ENCODE assay signal across 13 mouse cellular contexts in the genomic region with DNA sequence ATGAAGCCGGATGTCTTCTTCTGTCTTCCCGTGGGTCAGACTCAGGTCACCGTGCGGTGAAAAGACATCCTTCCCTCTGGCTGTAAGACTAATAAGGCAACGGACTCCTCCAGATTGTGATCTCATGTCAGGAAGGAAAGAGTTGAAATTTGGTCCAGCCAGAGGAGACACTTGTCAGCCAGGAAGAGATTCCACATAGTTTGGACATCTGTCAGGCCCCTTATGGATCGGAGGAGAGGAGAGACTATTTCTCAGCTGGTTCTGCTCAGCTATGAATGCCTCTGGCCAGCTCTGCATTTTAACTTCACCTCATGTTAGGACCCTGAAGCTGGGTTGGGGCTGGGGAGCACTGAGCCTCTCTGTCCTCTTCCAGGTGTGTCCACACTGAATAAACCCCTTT. TPM values are rescaled to one million over a fixed set of nuclear protein-coding genes. Genes with fewer than 3 reads are reported as not detected.
DNase-seq lines count a peak whose midpoint lies in the region; ATAC-seq and TF ChIP-seq lines count a peak whose summit lies in the region.
"Had no signal": no experiment of that assay in that cellular context is flagged by ENCODE, and none has a peak within 500 bp of the region (broad histone marks: within the 10 kb centered on the region; RNA-seq: fewer than 3 reads in every experiment).

No protein-coding gene starts in this region.

- no peaks in the 10 kb centered on the region for H3K27me3 ChIP-seq in embryonic facial prominence, embryonic 14.5 days (replicated peaks; ENCODE audit: control insufficient read depth, insufficient read depth, low read length)
- no peaks in the 10 kb centered on the region for H3K27me3 ChIP-seq in heart, postnatal 0 days (ENCODE audit: control insufficient read depth, insufficient read depth, low read length)

- TF ChIP-seq EP300 in heart, postnatal 0 days (IDR thresholded peaks at IDR 0.05; ENCODE audit: low read depth) = no peak

- H3K36me3 ChIP-seq in embryonic facial prominence, embryonic 14.5 days (ENCODE audit: control insufficient read depth, insufficient read depth, low read length) = no peaks in the 10 kb centered on the region
- H3K36me3 ChIP-seq in heart, postnatal 0 days (replicated peaks; ENCODE audit: control insufficient read depth, insufficient read depth, low read length) = peaks cover 28% of the 10 kb centered on the region
- H3K36me3 ChIP-seq: G1E had no signal

- WGBS in embryonic facial prominence, embryonic 14.5 days = 26% methylated on average over 6 of the region's 6 CpGs
- WGBS in heart, postnatal 0 days = 7% methylated on average over 6 of the region's 6 CpGs

- DNase-seq in kidney, adult 9 months = peak; percentile 22
- DNase-seq in kidney, adult 18-20 months = no peak
- DNase-seq in embryonic facial prominence, embryonic 14.5 days (ENCODE audit: low spot score) = peak; percentile 31
- no peak for DNase-seq in heart, postnatal 0 days (ENCODE audit: low spot score)
- peak; percentile 22 for DNase-seq in mesoderm, embryonic 11.5 days (ENCODE audit: low read depth, low spot score)
- no peak for DNase-seq in right cerebral cortex, postnatal 14 days
- DNase-seq in left cerebral cortex, adult 8-10 months (ENCODE audit: low spot score in 2 of 2) = no peak
- no peak for DNase-seq in cerebellum, adult 9-10 months
- DNase-seq: adrenal gland, adult 8-10 months; liver; spleen, adult 18-20 months had no signal

- H3K4me2 ChIP-seq in embryonic facial prominence, embryonic 14.5 days (ENCODE audit: low read depth, low read length) = peak overlapping the region; percentile 21
- 0 out of 2 replicates have a peak overlapping the region, but pooled peaks have one; percentile 40 for H3K4me2 ChIP-seq in heart, postnatal 0 days (ENCODE audit: low read depth, low read length)

- H3K9me3 ChIP-seq in embryonic facial prominence, embryonic 14.5 days (ENCODE audit: control insufficient read depth, low read length) = no peaks in the 10 kb centered on the region
- no peaks in the 10 kb centered on the region for H3K9me3 ChIP-seq in heart, postnatal 0 days (replicated peaks; ENCODE audit: control insufficient read depth, low read length)
- H3K9me3 ChIP-seq: G1E had no signal

- H3K4me3 ChIP-seq in embryonic facial prominence, embryonic 14.5 days (ENCODE audit: low read depth, low read length) = no peak overlapping the region
- H3K4me3 ChIP-seq in heart, postnatal 0 days (ENCODE audit: low read depth, low read length) = no peak overlapping the region

- peak overlapping the region; percentile 25 for H3K27ac ChIP-seq in embryonic facial prominence, embryonic 14.5 days (replicated peaks; ENCODE audit: low read depth, low read length)
- peak overlapping the region; percentile 95 for H3K27ac ChIP-seq in heart, postnatal 0 days (ENCODE audit: low read depth)

- no peak overlapping the region for H3K9ac ChIP-seq in embryonic facial prominence, embryonic 14.5 days (ENCODE audit: low read depth, low read length)
- peak overlapping the region; percentile 41; the same call in 1 of the 2 replicates for H3K9ac ChIP-seq in heart, postnatal 0 days (replicated peaks; ENCODE audit: low read depth, low read length)

- H3K4me1 ChIP-seq in embryonic facial prominence, embryonic 14.5 days (ENCODE audit: control insufficient read depth, insufficient read depth, low read length) = peaks cover 15% of the 10 kb centered on the region
- peaks cover 52% of the 10 kb centered on the region for H3K4me1 ChIP-seq in heart, postnatal 0 days (ENCODE audit: control insufficient read depth, insufficient read depth)

- TF ChIP-seq CTCF in heart, postnatal 0 days (IDR thresholded peaks at IDR 0.05; ENCODE audit: low read depth) = no peak

- no peak for ATAC-seq in embryonic facial prominence, embryonic 14.5 days (ENCODE audit: low read depth)
- no peak for ATAC-seq in heart, postnatal 0 days (ENCODE audit: insufficient read depth, low read depth)

RNA-seq across cellular contexts. Expression of gene Apol6, which starts 30.1 kb away (rescaled TPM):
- 0.21 TPM in 2 replicates for polyA plus RNA-seq in embryonic facial prominence, embryonic 14.5 days (2014; fragmentation: Nextera tagmentation; extraction: Ambion mirVana)
- not detected in 2 replicates for total RNA-seq in heart, postnatal 0 days (2014; rRNA removed; ENCODE audit: low replicate concordance)
- 0.11 TPM in 2 replicates for polyA plus RNA-seq in heart, postnatal 0 days (2015; fragmentation: Nextera tagmentation; extraction: Ambion mirVana)
- total RNA-seq in left cerebral cortex, adult 8-10 months (2022) = under 1 TPM in 3 of 4 experiments, not detected in 1; 0.22 to 0.60 (median 0.38) TPM
- total RNA-seq: monocyte, adult 5-6 weeks had no signal
- polyA plus RNA-seq: G1E had no signal

RNA-seq across cellular contexts. Expression of gene Mb, which starts 36.0 kb away (rescaled TPM):
- polyA plus RNA-seq in embryonic facial prominence, embryonic 14.5 days (2014; fragmentation: Nextera tagmentation; extraction: Ambion mirVana) = 12.9 and 13.9 TPM in 2 replicates
- total RNA-seq in heart, postnatal 0 days (2014; rRNA removed; ENCODE audit: low replicate concordance) = 4,504 and 5,889 TPM in 2 replicates
- polyA plus RNA-seq in heart, postnatal 0 days (2015; fragmentation: Nextera tagmentation; extraction: Ambion mirVana) = 3,958 and 4,151 TPM in 2 replicates
- total RNA-seq in left cerebral cortex, adult 8-10 months (2022) = 1 to 10 TPM in 3 of 4 experiments, not detected in 1; 4.5 to 9.8 (median 5.8) TPM
- total RNA-seq: G1E; monocyte, adult 5-6 weeks had no signal
- polyA plus RNA-seq: G1E had no signal

Comparison
In these comparisons a context has a peak if more than half of its experiments do, and no peak if none do; other contexts are left out.
1. DNase-seq: peak in kidney, adult 9 months (single experiment), embryonic facial prominence, embryonic 14.5 days (single experiment) and mesoderm, embryonic 11.5 days (single experiment); none in kidney, adult 18-20 months (single experiment), heart, postnatal 0 days (single experiment), right cerebral cortex, postnatal 14 days (single experiment), left cerebral cortex, adult 8-10 months (0 of 2) and cerebellum, adult 9-10 months (single experiment).
2. RNA of gene Mb, which starts 36.0 kb away (total RNA-seq): 4,504 to 5,889 TPM in heart, postnatal 0 days; 4.5 to 9.8 TPM in left cerebral cortex, adult 8-10 months; every median in the first group is over 100 times any median in the second.